8 mouse cellular contexts compared by ENCODE assay signal in the genomic region with DNA sequence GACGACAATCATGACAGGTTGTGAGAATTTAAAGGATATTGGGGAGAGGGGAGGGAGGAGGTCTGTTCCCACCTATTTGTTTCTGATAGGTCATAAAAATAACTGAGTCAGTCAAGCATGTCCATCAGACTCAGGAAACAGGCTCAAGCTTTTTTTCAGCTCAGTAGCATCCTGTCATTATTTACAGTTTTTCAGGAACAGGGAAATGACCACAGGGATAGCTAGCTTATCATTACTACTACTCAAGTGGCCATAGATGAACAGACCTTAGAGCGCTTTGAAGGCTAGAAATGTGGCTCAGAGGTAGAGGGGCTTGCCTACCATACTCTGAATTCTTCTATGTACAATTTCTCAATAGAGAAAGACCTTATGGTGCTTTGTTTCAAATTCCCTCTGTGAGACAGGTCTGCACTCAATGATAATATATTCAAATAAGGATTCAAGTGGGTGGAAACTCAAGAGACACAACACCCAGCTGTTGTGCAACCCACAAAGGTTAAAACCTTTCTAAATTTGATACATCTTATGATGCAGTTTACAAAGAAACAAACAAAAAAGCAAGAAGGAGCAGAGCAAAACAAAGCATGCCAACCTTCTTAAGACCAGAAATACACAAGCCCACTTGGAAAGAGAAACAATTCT. TPM values are rescaled to one million over a fixed set of nuclear protein-coding genes. Genes with fewer than 3 reads are reported as not detected.
DNase-seq lines count a peak whose midpoint lies in the region; ATAC-seq lines count a peak whose summit lies in the region.

No protein-coding gene starts in this region.

- H3K36me3 ChIP-seq in neural tube, embryonic 11.5 days (ENCODE audit: control insufficient read depth, insufficient read depth, low read length): no peaks in the 10 kb centered on the region
- peaks cover 9% of the 10 kb centered on the region for H3K36me3 ChIP-seq in forebrain, embryonic 12.5 days (replicated peaks)
- H3K36me3 ChIP-seq in limb, embryonic 15.5 days: peaks cover 6% of the 10 kb centered on the region
- 0 out of 2 replicates have a peak, but pooled peaks cover 3% of the 10 kb centered on the region for H3K36me3 ChIP-seq in stomach, embryonic 14.5 days (ENCODE audit: control insufficient read depth, insufficient read depth, low read length)

- no peaks in the 10 kb centered on the region for H3K27me3 ChIP-seq in neural tube, embryonic 11.5 days (ENCODE audit: control insufficient read depth, insufficient read depth, low read length)
- no peaks in the 10 kb centered on the region for H3K27me3 ChIP-seq in forebrain, embryonic 12.5 days
- no peaks in the 10 kb centered on the region for H3K27me3 ChIP-seq in limb, embryonic 15.5 days
- no peaks in the 10 kb centered on the region for H3K27me3 ChIP-seq in stomach, embryonic 14.5 days (ENCODE audit: control insufficient read depth, insufficient read depth, low read length)

- peaks cover 7% of the 10 kb centered on the region; the same call in 1 of the 2 replicates for H3K4me1 ChIP-seq in neural tube, embryonic 11.5 days (ENCODE audit: control insufficient read depth, insufficient read depth, low read length)
- peaks cover 25% of the 10 kb centered on the region for H3K4me1 ChIP-seq in forebrain, embryonic 12.5 days
- H3K4me1 ChIP-seq in limb, embryonic 15.5 days: peaks cover 19% of the 10 kb centered on the region
- peaks cover 16% of the 10 kb centered on the region for H3K4me1 ChIP-seq in stomach, embryonic 14.5 days (ENCODE audit: control insufficient read depth, insufficient read depth, low read length)

- H3K4me3 ChIP-seq in neural tube, embryonic 11.5 days (ENCODE audit: low read depth, low read length): peak overlapping the region; percentile 91
- H3K4me3 ChIP-seq in forebrain, embryonic 12.5 days (replicated peaks): peak overlapping the region; percentile 98
- H3K4me3 ChIP-seq in limb, embryonic 15.5 days: peak overlapping the region; percentile 93
- H3K4me3 ChIP-seq in stomach, embryonic 14.5 days (ENCODE audit: low read depth, low read length): peak overlapping the region; percentile 98

- 49% methylated on average over 2 of the region's 2 CpGs for WGBS in neural tube, embryonic 11.5 days
- 60% methylated on average over 2 of the region's 2 CpGs for WGBS in forebrain, embryonic 12.5 days
- WGBS in limb, embryonic 15.5 days: 48% methylated on average over 2 of the region's 2 CpGs
- WGBS in stomach, embryonic 14.5 days: 60% methylated on average over 2 of the region's 2 CpGs

- peak overlapping the region; percentile 89 for H3K9ac ChIP-seq in neural tube, embryonic 11.5 days (ENCODE audit: low read length)
- H3K9ac ChIP-seq in forebrain, embryonic 12.5 days: peak overlapping the region; percentile 98
- peak overlapping the region; percentile 84 for H3K9ac ChIP-seq in limb, embryonic 15.5 days
- peak overlapping the region; percentile 87; the same call in 1 of the 2 replicates for H3K9ac ChIP-seq in stomach, embryonic 14.5 days (replicated peaks; ENCODE audit: low read depth, low read length)

- DNase-seq in neural tube, embryonic 11.5 days (ENCODE audit: low spot score): no peak
- DNase-seq in neural tube, embryonic 10.5 days (ENCODE audit: extremely low spot score, low spot score): no peak
- no peak for DNase-seq in cerebellum, adult 11-12 months
- no peak for DNase-seq in left cerebral cortex, adult 8-10 months (ENCODE audit: low spot score in 2 of 2)
- no peak for DNase-seq in cerebellum, postnatal 10 days

- H3K4me2 ChIP-seq in neural tube, embryonic 11.5 days (ENCODE audit: low read depth): peak overlapping the region; percentile 60
- peak overlapping the region; percentile 93 for H3K4me2 ChIP-seq in forebrain, embryonic 12.5 days
- H3K4me2 ChIP-seq in limb, embryonic 15.5 days: peak overlapping the region; percentile 69
- peak overlapping the region; percentile 91 for H3K4me2 ChIP-seq in stomach, embryonic 14.5 days (replicated peaks; ENCODE audit: low read depth, low read length)

- no peak overlapping the region for H3K27ac ChIP-seq in neural tube, embryonic 11.5 days (ENCODE audit: low read depth, low read length)
- H3K27ac ChIP-seq in forebrain, embryonic 12.5 days: no peak overlapping the region
- peak overlapping the region; percentile 47; the same call in 1 of the 2 replicates for H3K27ac ChIP-seq in limb, embryonic 15.5 days
- no peak overlapping the region for H3K27ac ChIP-seq in stomach, embryonic 14.5 days (ENCODE audit: low read length)

- no peak for ATAC-seq in neural tube, embryonic 11.5 days (ENCODE audit: insufficient read depth, low FRiP score, low TSS enrichment)
- no peak for ATAC-seq in forebrain, embryonic 12.5 days (ENCODE audit: low FRiP score)
- no peak for ATAC-seq in limb, embryonic 15.5 days (ENCODE audit: insufficient number of reproducible peaks, low FRiP score, low TSS enrichment, low read depth)
- no peak for ATAC-seq in stomach, embryonic 14.5 days (ENCODE audit: insufficient number of reproducible peaks, insufficient read depth, low FRiP score, low read depth)

- H3K9me3 ChIP-seq in neural tube, embryonic 11.5 days (ENCODE audit: control insufficient read depth, low read length): no peaks in the 10 kb centered on the region
- no peaks in the 10 kb centered on the region for H3K9me3 ChIP-seq in forebrain, embryonic 12.5 days
- no peaks in the 10 kb centered on the region for H3K9me3 ChIP-seq in limb, embryonic 15.5 days
- H3K9me3 ChIP-seq in stomach, embryonic 14.5 days (ENCODE audit: control insufficient read depth, low read depth, low read length): no peaks in the 10 kb centered on the region

RNA-seq across cellular contexts. Expression of a gene that starts 1.3 kb away (rescaled TPM):
- 34.8 and 37.5 TPM in 2 replicates for polyA plus RNA-seq in neural tube, embryonic 11.5 days (2014; fragmentation: Nextera tagmentation; extraction: Ambion mirVana)
- 63.6 and 68.3 TPM in 2 replicates for polyA plus RNA-seq in forebrain, embryonic 12.5 days (2016; fragmentation: Nextera tagmentation; extraction: Ambion mirVana)
- polyA plus RNA-seq in limb, embryonic 15.5 days (2015; fragmentation: Nextera tagmentation; extraction: Ambion mirVana): 36.6 and 43.0 TPM in 2 replicates
- 34.0 and 36.2 TPM in 2 replicates for polyA plus RNA-seq in stomach, embryonic 14.5 days (2014; fragmentation: Nextera tagmentation; extraction: Ambion mirVana)
- total RNA-seq in left cerebral cortex, adult 8-10 months (2022): 10 to 100 TPM; 29.4 to 43.7 (median 35.0) TPM
